31 mouse cellular contexts compared by ENCODE assay signal in the genomic region with DNA sequence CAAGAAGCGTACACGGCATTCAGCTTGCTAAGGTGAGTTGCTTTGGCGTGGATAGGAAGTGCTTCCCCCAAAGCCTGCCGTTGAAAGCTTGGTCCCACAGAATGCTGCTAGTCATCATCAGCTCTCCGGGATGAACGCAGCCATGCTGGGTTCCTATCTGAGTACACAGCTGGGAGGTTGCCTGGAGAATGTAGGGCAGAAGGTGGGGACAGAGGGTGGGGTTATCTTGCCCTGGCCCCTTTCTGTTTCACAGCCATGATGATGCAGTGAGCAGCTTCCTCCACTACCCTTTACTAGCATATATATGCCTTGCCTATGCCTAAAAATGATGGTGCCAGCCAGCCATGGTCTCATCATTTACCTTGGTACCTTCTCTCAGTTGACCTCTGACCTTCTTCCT.
DNase-seq lines count a peak whose midpoint lies in the region; ATAC-seq and TF ChIP-seq lines count a peak whose summit lies in the region.
"Had no signal": no experiment of that assay in that cellular context is flagged by ENCODE, and none has a peak within 500 bp of the region (broad histone marks: within the 10 kb centered on the region; RNA-seq: fewer than 3 reads in every experiment).

No protein-coding gene starts in this region.

- DNase-seq in thymus, adult 2 months = peak; percentile 6
- no peak for DNase-seq in thymus, postnatal 10 days (ENCODE audit: low spot score in 2 of 2)
- DNase-seq in hindbrain, embryonic 10.5 days (ENCODE audit: low spot score) = no peak
- DNase-seq in left cerebral cortex, postnatal 25 days (ENCODE audit: low spot score in 2 of 2) = no peak
- no peak for DNase-seq in urinary bladder, postnatal 14 days (ENCODE audit: low spot score)
- DNase-seq: adrenal gland, postnatal 14 days; cerebellum, adult 11-12 months; cerebellum, postnatal 14 days; gastrocnemius, adult 2 months; gastrocnemius, postnatal 36 days; heart, postnatal 14 days; kidney, adult 2 months; kidney, postnatal 36 days; lung, adult 2 months; lung, postnatal 14 days; right cerebral cortex, postnatal 25 days had no signal

- TF ChIP-seq CTCF in thymus, adult 2 months (IDR thresholded peaks at IDR 0.05; ENCODE audit: borderline replicate concordance, control insufficient read depth, extremely low read depth, insufficient read depth, low read length, poor library complexity) = no peak

- H3K27me3 ChIP-seq in thymus, adult 2 months (ENCODE audit: control insufficient read depth, insufficient read depth, low read length) = no peaks in the 10 kb centered on the region
- no peaks in the 10 kb centered on the region for H3K27me3 ChIP-seq in liver, embryonic 12.5 days (replicated peaks)
- H3K27me3 ChIP-seq in liver, embryonic 16.5 days (ENCODE audit: control insufficient read depth, insufficient read depth, low read depth, low read length) = no peaks in the 10 kb centered on the region
- H3K27me3 ChIP-seq in hindbrain, embryonic 10.5 days (ENCODE audit: insufficient read depth, poor library complexity, severe bottlenecking) = no peaks in the 10 kb centered on the region
- H3K27me3 ChIP-seq: hindbrain, embryonic 12.5 days; intestine, embryonic 15.5 days; limb, embryonic 13.5 days; megakaryocyte, embryonic 14.5 days; midbrain, embryonic 13.5 days; stomach, embryonic 15.5 days had no signal

- H3K27ac ChIP-seq in thymus, adult 2 months (ENCODE audit: control insufficient read depth, insufficient read depth, low read length) = no peak overlapping the region
- no peak overlapping the region for H3K27ac ChIP-seq in liver, embryonic 12.5 days
- no peak overlapping the region for H3K27ac ChIP-seq in liver, embryonic 16.5 days (ENCODE audit: low read length)
- no peak overlapping the region for H3K27ac ChIP-seq in hindbrain, embryonic 10.5 days
- H3K27ac ChIP-seq: gastrocnemius, adult 2 months; heart, adult 2 months; hindbrain, embryonic 12.5 days; hindbrain, postnatal 0 days; intestine, embryonic 15.5 days; layer of hippocampus, adult 2 months; left cerebral cortex, adult 2 months; limb, embryonic 13.5 days; midbrain, embryonic 13.5 days; stomach, embryonic 15.5 days had no signal

- 93% methylated on average over 6 of the region's 6 CpGs for WGBS in thymus, adult 2 months
- WGBS in liver, embryonic 12.5 days (ENCODE audit: insufficient replicate concordance) = 49% methylated on average over 6 of the region's 6 CpGs
- 44% methylated on average over 6 of the region's 6 CpGs for WGBS in liver, embryonic 16.5 days (ENCODE audit: insufficient replicate concordance)
- 91% methylated on average over 6 of the region's 6 CpGs for WGBS in hindbrain, embryonic 10.5 days

- H3K4me2 ChIP-seq in liver, embryonic 12.5 days = peak overlapping the region; percentile 14
- peak overlapping the region; percentile 34 for H3K4me2 ChIP-seq in liver, embryonic 16.5 days (ENCODE audit: low read depth, low read length)
- H3K4me2 ChIP-seq: hindbrain, embryonic 12.5 days; intestine, embryonic 15.5 days; limb, embryonic 13.5 days; midbrain, embryonic 13.5 days; stomach, embryonic 15.5 days had no signal

- ATAC-seq in liver, embryonic 12.5 days = peak; percentile 99
- peak; percentile 80 for ATAC-seq in liver, embryonic 16.5 days (ENCODE audit: low read depth)
- ATAC-seq: CD4-positive, CD25-positive, alpha-beta regulatory T cell, adult 4 months; forebrain, embryonic 16.5 days; hindbrain, postnatal 0 days; intestine, embryonic 15.5 days; midbrain, embryonic 13.5 days had no signal

- H3K9me3 ChIP-seq in liver, embryonic 12.5 days (replicated peaks) = no peaks in the 10 kb centered on the region
- H3K9me3 ChIP-seq in liver, embryonic 16.5 days (replicated peaks; ENCODE audit: control insufficient read depth, low read length) = no peaks in the 10 kb centered on the region
- H3K9me3 ChIP-seq in hindbrain, embryonic 10.5 days = no peaks in the 10 kb centered on the region
- H3K9me3 ChIP-seq: hindbrain, embryonic 12.5 days; intestine, embryonic 15.5 days; limb, embryonic 13.5 days; midbrain, embryonic 13.5 days; stomach, embryonic 15.5 days had no signal

- H3K36me3 ChIP-seq in thymus, adult 2 months (ENCODE audit: control insufficient read depth, insufficient read depth, low read length) = no peaks in the 10 kb centered on the region
- H3K36me3 ChIP-seq in liver, embryonic 12.5 days = no peaks in the 10 kb centered on the region
- no peaks in the 10 kb centered on the region for H3K36me3 ChIP-seq in liver, embryonic 16.5 days (ENCODE audit: control insufficient read depth, insufficient read depth)
- no peaks in the 10 kb centered on the region for H3K36me3 ChIP-seq in hindbrain, embryonic 10.5 days
- H3K36me3 ChIP-seq: hindbrain, embryonic 12.5 days; intestine, embryonic 15.5 days; limb, embryonic 13.5 days; midbrain, embryonic 13.5 days; stomach, embryonic 15.5 days had no signal

- no peak overlapping the region for H3K9ac ChIP-seq in liver, embryonic 12.5 days
- no peak overlapping the region for H3K9ac ChIP-seq in liver, embryonic 16.5 days (ENCODE audit: low read depth, low read length)
- H3K9ac ChIP-seq: hindbrain, embryonic 12.5 days; intestine, embryonic 15.5 days; limb, embryonic 13.5 days; midbrain, embryonic 13.5 days; stomach, embryonic 15.5 days had no signal

- TF ChIP-seq POLR2A in thymus, adult 2 months (IDR thresholded peaks at IDR 0.05; ENCODE audit: control insufficient read depth, extremely low read depth, insufficient read depth, low read length, poor library complexity) = no peak

- intact Hi-C loops in left cerebral cortex, postnatal 25 days (cut with DNase I) = no loop called here

- no peak overlapping the region for H3K4me3 ChIP-seq in thymus, adult 2 months (ENCODE audit: control insufficient read depth, insufficient read depth, low read length)
- no peak overlapping the region for H3K4me3 ChIP-seq in liver, embryonic 12.5 days
- no peak overlapping the region for H3K4me3 ChIP-seq in liver, embryonic 16.5 days (ENCODE audit: low read depth, low read length)
- H3K4me3 ChIP-seq in hindbrain, embryonic 10.5 days = no peak overlapping the region
- H3K4me3 ChIP-seq: erythroblast, embryonic 14.5 days; gastrocnemius, adult 2 months; heart, adult 2 months; hindbrain, embryonic 12.5 days; intestine, embryonic 15.5 days; layer of hippocampus, adult 2 months; left cerebral cortex, adult 2 months; limb, embryonic 13.5 days; megakaryocyte, embryonic 14.5 days; midbrain, embryonic 13.5 days; stomach, embryonic 15.5 days had no signal

- H3K4me1 ChIP-seq in thymus, adult 2 months (replicated peaks; ENCODE audit: control insufficient read depth, insufficient read depth, low read length) = no peaks in the 10 kb centered on the region
- H3K4me1 ChIP-seq in liver, embryonic 12.5 days = peaks cover 11% of the 10 kb centered on the region
- peaks cover 2% of the 10 kb centered on the region; the same call in 1 of the 2 replicates for H3K4me1 ChIP-seq in liver, embryonic 16.5 days (ENCODE audit: control insufficient read depth, low read depth, low read length)
- no peaks in the 10 kb centered on the region for H3K4me1 ChIP-seq in hindbrain, embryonic 10.5 days (replicated peaks)
- H3K4me1 ChIP-seq: intestine, embryonic 15.5 days; limb, embryonic 13.5 days; midbrain, embryonic 13.5 days; stomach, embryonic 15.5 days had no signal
